Mouse (Mus musculus): ENCODE results near the gene Eno1. TPM values are rescaled to one million over a fixed set of nuclear protein-coding genes. Genes with fewer than 3 reads are reported as not detected.
"Not testable (repeated sequence)": the region's sequence is repeated elsewhere in the genome, so short reads cannot be mapped to it uniquely, and the experiment has no call there.

Gene Eno1
- total RNA-seq, 1 experiment from 2014 or later, result 444 TPM

DNA sequence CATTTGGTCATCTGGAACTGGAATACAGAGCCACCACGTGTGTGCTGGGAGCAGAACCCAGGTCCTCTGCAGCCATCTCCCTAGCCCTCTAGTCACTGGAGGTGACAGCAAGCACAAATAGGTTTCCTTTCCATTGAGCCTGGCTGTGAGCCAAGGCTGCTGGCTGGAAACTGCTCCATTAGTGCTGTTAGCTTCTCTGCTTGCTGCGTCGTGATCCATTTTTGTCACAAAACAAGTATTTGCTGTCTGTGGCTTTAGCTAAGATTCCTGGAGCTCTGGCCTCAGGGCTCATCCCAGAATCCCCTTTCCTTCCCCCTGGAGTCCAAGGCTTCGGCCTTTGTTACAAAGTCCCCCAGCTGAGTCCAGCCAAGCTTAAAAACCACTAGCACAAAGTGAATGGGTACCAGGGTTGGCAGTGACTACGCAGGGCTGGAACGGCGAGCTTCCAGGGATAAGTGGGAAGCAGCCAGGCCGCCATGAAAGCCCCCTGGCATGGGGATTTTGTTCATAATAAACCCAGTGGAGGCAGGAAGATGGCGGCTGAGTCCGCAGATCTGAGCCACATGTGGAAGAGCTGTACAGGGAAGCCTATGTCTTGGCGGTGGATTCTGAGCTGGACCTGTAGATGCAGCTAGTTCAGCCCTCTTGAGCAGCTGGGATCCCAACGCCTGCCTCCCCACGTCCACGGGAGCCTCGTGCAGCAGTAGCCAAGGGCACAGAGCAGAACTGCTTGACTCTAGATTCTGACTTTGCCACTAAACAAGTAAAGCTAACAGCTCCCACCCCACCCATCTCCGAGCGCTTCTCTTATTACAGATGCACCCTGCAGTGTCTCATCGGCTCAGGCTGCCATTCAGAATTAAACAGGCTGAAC is 14.3 kb downstream of the Eno1 start:
- no peak for DNase-seq

DNA sequence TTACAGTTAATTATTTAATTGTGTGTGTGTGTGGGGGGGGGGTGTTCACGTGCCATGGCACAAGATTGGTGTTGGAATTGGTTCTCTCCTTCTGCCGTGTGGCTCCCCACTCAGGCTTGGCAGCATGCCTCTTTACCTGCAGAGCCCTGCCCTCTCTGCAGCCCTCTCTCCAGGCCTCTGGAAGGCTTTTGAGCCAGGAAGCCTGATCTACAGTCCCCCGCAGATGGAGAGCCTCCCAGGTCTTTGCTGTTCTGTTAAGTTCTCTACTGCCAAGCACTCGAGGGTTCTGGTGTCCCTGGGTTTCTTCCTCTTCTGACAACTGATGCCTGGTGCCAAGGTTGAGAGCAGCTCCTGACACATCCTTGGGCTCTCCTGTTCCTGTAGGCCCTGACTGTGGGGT is 17.9 kb downstream of the Eno1 start:
- no peak for DNase-seq

DNA sequence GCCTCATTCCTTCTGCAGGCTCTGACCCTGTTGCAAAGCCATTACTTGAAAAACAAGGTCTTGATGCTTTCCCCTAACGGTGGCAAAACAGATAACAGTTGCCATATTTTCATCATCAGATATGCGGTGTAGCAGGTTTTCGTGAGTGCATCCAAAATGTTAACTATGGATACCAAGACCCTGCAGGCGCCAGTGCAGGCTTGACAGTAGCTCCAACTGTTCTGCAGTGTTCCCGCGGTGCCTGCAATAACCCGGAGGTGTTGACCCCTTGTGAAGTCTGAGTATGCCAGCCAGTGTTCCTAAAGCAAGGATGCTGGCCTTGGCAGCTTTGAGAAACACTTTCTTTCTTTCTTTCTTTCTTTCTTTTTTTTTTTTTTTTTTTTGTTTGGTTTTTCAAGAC is 18.7 kb downstream of the Eno1 start:
- DNase-seq, result no peak

DNA sequence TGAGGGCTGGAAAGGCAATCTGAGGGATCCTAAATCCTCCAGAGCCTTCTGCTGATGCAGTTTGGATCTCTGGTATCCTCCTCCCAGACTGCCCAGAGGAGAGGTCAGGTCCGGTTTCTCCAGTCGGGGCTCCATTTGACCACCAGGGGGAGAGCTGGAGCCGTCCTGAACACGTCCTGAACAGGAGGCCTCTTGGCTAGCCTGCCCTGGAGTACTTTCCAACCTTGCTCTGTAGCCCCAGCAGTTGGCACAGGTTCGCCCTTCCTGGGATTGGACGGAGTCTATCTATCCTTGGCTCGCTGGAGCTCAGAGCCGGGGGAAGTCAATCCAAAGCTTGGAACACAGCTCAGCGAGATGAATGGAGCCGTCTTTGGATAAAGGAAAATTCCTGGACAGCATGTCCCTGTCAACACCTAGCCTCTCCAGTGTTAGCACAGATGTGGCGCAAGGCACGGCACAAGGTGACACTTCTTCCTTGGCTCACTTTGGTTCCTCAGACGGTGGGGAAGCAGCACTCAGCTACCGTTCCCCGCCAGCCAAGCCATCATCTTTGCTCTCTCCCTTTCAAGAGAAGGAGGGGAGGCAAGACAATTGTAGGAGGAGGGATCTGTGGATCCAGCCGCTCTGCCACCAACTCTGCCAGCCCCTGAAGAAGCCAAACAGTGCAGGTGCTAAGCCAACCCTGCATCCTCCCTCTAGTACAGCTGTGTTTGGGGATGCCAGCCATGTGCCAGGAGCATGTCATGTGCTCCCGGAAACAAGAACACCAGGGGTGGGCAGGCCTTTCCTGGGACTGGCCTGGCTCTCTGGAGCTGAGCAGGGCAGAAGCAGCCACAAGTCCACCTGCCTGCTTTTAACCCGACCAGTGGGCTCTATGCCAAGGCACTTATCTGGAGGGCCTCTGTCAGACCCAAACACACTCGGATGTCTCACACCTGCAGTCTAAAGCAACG is 21.0 kb downstream of the Eno1 start:
- DNase-seq, result peak; percentile 94

DNA sequence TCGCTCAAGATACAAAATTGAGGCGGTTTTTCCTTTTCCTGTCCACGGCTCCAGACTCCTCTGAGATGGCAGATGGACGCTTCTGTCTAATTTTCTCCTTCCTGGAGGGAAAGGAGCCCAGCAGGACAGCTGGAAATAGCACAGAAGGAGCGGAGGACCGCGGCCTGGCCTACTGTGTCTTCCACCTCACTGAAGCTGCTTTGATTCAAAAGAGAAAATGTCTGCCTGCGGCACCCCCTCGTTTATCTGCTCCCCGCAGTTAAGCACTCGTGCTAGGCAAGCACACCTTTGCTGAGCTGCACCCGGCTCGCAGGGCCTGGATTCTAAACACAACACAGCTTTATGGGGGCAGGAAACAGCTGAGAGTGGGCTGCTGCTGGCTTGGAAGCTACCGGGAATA is 21.9 kb downstream of the Eno1 start:
- no peak for DNase-seq

DNA sequence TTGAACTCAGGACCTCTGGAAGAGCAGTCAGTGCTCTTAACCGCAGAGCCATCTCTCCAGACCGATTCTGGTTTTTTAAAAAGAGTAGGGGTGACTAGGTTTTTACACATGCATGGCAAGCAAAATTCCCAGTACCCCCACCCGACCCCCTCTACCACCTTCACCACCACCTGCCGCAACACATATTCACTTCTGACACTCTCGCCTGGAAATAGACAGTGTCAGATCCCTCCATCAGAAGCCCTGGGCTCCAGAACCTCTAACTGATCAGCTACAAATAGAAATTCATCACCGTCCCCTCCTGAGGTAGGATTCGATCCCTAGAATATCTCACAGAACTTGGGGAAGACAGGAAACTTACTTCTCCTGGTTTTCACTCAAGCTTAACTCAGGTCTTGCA is 23.1 kb downstream of the Eno1 start:
- no peak for DNase-seq

DNA sequence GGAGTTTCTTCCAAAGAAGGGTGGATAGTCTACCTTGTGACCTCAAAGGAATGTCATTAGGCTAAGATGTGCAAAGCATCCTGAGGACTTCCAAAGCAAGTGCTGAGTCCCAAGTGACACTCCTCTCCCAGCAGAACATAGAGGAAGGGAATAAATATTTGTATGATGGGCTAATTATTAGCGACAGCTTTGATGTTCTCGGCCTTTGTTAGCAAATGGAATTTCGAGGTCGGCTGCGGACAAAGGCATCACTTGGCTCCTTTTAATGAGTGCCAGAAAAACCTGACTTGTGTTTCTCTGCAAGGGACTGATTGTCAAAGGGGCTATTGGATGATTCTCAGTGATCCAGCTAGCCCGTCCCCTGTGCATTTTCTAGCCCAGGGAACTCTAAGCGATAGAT is 23.6 kb downstream of the Eno1 start:
- no peak for DNase-seq

DNA sequence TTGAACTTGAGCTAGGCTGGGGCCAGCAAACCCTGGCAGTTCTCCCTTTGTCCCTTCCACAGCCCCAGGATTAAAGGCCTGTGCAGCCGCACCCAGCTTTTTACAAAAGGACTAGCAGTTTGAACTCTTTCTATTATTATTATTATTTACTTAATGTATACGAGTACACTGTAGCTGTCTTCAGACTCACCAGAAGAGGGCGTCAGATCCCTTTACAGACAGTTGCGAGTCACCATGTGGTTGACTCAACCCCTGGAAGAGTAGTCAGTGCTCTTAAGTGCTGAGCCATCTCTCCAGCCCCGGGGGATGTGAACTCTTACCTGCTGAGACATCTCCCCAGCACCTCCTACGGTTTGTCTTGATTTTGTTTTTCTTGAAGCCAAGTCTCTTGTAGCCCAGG is 24.2 kb downstream of the Eno1 start:
- DNase-seq, result no peak

DNA sequence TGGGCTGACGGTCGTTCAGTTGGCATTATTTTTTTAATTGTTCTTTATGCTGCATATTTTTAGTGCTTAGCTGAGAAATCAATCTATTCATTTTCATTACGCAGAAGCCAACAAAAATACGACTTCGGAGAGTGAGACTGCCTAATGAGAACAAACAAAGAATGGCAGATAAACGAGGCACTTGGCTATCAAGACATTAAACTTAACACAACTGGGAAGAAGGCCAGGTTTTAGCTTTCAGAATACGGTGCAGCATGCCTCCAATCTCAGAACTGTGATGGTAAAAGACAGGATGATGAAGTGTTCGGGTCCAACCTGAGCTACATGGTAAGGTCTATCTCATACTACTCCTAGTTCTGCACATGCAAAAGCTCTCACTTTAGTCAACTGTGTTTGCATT is 25.8 kb downstream of the Eno1 start:
- DNase-seq, result no peak

DNA sequence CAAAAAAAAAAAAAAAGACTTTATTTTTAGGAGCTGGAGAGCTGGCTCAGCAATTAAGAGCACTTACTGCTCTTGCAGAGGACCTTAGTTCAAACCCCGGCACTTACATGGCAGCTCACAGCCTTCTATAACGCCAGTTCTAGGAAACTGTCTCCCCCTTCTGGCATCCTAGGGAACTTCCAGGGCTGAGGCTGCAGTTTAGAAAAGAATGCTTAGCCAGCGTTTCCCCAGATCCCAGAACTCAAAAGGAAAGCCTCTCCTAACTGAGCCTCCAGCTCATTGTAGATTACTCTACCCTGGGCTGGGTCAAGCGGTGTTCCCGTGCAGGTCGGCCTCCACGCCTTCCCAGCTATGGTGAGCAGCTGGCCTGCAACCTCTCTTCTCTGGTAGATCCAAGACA is 28.4 kb downstream of the Eno1 start:
- peak; percentile 44 for DNase-seq

DNA sequence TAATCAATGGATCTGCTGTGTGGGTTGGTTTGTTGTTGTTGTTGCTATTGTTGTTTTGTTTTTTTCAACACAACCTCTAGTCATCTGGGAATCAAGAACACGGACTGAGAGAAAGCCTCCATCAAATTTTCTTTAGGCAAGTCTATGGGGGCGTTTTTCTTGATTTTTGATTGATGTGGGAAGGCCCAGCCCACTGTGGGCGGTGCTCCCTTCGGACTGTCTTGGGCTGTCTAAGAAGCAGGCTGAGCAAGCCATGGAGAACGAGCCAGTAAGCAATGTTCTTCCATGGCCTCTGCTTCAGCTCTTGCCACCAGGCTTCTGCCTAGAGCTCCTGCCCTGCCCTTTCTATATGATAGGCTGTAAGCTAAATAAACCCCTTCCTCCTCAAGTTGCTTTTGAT is 28.9 kb downstream of the Eno1 start:
- DNase-seq, result no peak

DNA sequence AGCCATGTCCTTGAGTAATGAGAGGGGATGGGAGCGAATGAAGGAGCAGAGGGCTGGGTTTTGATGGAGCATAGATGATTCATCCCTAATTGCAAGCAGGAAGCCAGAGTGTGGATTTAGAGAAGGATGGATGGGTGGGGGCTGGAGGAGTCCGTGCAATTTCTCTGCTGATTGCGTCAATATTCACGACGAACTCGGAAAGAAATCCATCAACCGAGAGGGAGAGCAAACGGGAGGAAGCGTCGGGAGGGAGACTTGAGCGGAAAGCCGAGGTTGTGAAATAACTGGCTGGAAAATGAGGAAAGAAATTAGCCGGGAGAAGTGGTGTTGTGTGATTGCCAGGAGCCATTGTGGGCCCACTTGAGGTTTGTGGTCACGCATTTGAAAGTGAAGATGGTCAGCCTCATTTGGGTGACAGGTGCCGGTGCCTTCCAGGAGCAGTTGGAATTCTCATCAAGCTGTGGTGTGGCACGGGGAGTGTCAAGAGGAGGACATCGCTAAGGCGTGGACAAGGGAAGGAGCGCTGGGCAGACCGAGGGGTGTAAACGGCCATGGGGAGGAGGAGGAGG is 30.2 kb downstream of the Eno1 start:
- peak; percentile 51 for DNase-seq

DNA sequence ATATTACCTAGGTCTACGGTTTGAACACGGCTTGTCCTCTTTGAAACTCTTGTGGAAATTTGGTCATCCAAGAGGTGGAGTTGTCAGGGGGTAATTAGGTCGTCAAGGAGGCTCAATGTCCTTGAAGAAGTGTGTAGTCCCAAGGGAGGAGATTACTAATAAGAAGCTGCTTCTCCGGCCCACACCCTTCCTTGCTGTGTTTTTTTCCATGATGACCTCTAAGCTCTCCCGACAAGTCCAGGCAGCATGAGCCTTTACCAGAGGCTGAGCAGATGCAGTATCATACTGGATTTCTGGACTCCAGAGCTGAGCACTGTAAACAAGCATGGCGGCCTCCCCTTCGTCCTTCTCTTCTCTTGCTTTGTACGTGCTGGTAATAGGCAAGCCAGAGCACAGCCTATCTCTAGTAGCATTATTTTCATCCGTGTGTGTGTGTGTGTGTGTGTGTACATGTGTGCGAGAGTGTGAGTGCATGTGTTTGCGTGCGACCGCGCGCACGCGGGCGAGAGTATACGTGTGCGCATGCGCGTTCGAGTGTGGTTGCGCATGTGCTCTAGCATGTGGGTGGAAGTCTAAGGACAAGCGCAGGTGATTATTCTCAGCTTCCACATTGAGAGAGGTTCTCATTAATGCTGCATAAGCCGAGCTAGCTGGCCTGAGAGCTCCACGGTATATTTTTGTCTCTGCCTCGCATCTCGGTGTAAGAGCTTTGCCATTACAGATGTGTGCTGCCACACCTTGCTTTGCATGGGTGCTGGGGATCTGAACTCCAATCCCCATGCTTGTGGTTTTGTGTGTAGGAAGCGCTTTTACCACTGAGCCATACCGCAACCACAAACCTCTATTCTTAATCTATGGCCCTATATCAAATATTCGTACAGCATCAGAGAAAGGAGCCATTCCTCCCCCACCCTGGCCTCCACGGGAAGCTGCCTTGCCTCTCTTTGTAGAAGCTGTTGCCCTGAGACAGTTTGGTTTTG is 32.4 kb downstream of the Eno1 start:
- no peak for DNase-seq

DNA sequence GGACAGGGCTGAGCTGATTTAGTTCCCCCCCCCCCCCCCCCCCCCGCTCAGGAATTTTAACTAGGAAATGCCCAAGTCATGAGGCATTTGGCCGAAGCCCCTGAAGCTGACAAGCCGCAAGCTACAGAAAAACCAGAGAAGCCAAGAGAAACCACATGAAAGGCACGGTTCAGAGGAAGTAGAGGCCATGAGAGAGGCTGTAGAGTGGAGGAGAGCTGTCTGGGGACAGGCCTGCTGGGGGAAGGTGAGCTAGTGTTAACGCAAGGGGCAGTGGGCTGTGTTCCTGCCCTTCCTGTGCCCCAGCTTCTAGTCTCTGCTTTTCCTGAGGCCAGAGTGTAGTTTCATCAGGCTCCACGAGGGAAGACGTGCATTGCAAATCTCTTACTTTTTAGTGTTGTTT is 33.2 kb downstream of the Eno1 start:
- DNase-seq, result no peak

DNA sequence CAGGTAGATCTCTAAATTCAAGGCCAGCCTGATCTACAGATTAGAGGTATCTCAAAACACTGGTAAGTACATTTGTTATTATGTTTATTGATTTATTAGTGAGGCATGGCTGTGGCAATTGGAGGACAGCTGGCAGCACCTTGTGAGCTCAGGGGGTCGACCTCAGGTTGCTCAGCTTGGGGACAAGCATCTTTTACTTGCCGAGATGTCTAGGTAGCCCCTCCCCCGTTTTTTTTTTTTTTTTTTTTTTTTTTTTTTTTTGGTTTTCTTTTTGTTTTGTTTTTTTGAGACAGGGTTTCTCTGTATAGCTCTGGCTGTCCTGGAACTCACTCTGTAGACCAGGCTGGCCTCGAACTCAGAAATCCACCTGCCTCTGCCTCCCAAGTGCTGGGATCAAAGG is 34.2 kb downstream of the Eno1 start:
- not testable (repeated sequence) for DNase-seq

DNA sequence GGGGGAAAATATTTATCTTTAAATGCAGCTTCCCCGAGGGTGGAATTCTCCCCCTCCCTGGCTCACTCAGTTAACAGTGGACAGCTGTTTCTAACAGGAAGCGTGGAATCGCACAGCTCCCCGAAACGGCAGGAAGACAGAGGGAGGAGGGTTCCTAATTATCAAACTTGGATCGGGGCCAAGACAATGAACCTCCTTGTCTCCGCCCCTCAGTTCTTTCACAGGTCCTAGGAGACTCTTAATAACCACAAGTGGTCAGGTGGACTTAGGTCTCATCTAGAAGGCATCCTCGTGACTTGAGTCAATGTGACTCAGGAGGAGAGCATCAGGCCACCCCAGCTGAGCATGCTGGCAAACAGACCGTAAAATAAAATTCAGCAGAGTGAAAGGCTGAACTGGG is 36.2 kb downstream of the Eno1 start:
- DNase-seq, result peak; percentile 45

DNA sequence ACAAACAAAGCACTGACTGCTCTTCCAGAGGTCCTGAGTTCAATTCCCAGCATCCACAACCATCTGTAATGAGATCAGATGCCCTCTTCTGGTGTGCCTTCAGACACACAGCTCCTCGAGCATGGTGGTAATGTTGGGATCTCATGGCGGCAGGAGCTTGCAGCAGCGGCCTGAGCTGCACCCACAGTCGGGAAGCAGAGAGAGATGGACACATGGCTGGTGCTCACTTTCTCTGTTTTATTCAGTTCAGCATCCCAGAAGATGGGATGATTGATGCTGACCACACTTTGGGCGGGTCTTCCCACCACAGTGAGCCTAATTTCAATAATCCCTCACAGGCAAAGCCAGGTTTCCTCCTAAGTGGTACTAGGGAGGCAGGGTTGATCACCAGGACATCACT is 39.0 kb downstream of the Eno1 start:
- no peak for DNase-seq

DNA sequence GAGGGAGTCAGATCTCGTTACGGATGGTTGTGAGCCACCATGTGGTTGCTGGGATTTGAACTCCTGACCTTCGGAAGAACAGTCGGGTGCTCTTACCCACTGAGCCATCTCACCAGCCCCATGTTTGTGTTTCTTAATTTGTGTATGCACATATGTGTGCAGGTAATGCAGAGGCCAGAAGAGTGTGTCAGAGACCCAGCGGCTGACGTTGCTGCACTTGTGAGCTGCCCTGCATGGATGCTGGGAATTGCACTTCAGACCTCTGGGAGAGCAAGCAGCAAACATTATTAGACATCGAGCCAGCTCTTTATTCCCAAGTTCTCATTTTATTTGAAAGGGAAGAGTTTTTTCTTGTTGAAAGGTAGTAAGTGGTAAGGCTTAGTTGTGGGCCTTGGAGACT is 42.8 kb downstream of the Eno1 start:
- DNase-seq, result not testable (repeated sequence)

DNA sequence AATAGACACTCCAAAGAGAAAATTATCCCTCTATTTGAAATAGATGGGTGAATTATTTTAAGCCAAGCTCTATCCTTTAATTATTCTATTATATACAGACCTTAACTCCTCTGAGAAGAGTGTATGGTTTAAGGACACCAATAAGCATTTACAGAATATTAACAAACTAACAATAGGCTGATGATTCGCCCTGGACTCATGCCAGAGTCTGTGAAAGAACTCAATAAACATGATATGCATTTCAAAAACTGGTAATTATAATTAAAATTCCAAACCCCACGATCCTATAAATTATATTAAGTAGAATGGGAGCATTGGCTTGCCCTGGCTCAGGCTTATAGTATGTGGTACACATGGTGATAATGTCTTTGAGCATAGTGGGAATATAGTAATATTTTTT is 43.5 kb downstream of the Eno1 start:
- DNase-seq, result no peak

DNA sequence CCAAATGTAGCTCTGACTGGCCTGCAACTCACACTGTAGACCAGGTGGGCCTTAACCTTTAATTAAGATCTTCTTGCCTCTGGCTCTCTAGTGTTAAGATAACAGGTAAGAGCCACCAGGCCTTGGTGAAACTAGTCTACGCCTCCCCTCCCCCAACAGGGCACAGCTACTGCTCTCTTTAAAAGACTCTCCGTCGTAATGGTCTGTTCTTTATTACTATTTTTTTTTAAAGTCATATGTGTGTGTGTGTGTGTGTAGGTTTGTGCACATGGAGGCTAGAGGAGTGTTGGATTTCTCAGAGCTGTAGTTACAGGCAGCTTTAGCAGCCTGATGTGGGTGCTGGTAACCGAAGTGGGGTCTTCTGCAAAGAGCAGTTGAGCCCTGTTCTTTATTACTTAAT is 43.9 kb downstream of the Eno1 start:
- no peak for DNase-seq

DNA sequence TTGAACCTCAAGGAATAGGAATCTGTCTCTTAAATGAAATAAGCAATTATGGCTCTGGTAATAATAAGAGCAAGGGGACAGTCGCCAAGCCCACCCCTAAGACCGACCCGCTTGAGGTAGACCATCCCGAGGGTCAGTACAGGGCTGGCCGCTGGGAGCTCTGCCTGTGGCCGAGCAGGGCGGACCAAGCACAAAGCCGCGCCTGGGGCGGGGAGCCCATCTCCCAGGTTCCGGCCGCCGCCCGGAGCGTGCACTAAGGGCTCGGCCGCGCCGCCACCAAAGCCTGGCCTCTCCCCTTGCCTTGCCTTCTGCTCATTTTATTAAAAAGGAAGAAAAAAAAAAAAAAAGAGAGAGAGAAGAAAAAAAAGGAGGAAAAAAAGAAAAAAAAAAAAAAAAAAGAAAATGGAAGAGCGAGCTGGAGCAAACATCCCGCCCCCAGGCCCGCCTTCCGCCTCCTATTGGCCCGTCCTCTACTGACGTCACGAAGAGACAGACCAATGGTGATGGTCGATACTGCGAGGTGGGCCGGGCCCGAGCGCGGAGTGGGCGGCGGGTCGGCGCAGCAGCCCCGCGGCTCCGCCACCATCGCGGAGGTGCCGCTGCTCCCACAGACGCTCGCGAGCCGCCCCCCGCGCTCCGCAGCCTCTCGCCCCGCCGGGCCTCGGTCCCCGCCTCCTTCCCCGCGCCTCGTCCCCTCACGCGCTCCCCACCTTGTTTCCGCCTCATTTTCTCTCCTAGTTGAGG is 44.7 kb downstream of the Eno1 start, which contains the start of gene Rere:
Gene Rere, plus strand, starts transcription at position 629 of the 744 bp plus-strand sequence.
- DNase-seq, result peak; percentile 99
